Mouse (Mus musculus) lung, adult 2 months (tissue): ENCODE results near the gene Foxn1.

ENCODE experiments used
- CTCF ChIP-seq: fragments of 200-500 bp; IDR thresholded peaks from 2 replicates; pipeline ENCODE4 v1.5.1; 2011; ENCODE audit warnings: mild to moderate bottlenecking, low read length, control low read depth; ENCODE audit not compliant: insufficient read depth
- POLR2A ChIP-seq: fragments of 200-500 bp; IDR thresholded peaks from 2 replicates; pipeline ENCODE4 v1.6.1; 2011; ENCODE audit warnings: low read depth, mild to moderate bottlenecking, control low read depth, low read length, borderline replicate concordance; ENCODE audit errors: extremely low read depth

- TF ChIP-seq POLR2A (no peak), CTCF (no peak)
These were observed 57.8 kb downstream of the Foxn1 start for GRCm38 (mm10) chr11:78328512-78329056.
